Mouse (Mus musculus): Measurements from ENCODE around the gene Ptk7. TPM values are rescaled to one million over a fixed set of nuclear protein-coding genes. Genes with fewer than 3 reads are reported as not detected.

Gene Ptk7
- polyA plus RNA-seq, 1 experiment from 2014 or later = 15.3 TPM

- DNase-seq (ENCODE audit: low spot score) (peak; percentile 54), ATAC-seq (no peak; the same call in 1 of the 2 replicates)
- no peaks in the 10 kb centered on the region for H3K9me3 ChIP-seq (replicated peaks; ENCODE audit: control insufficient read depth, low read length)
- 7% methylated on average over 6 of the region's 6 CpGs for WGBS
- H3K9ac ChIP-seq (ENCODE audit: low read length) = peak overlapping the region; percentile 58
- H3K27ac ChIP-seq (ENCODE audit: low read depth, low read length) = peak overlapping the region; percentile 78
- peaks cover 49% of the 10 kb centered on the region for H3K4me1 ChIP-seq (ENCODE audit: control insufficient read depth, insufficient read depth, low read length)
- peak overlapping the region; percentile 32 for H3K4me2 ChIP-seq (ENCODE audit: low read length)
- H3K4me3 ChIP-seq (ENCODE audit: low read depth, low read length) = no peak overlapping the region
- no peaks in the 10 kb centered on the region for H3K27me3 ChIP-seq (replicated peaks; ENCODE audit: control insufficient read depth, insufficient read depth, low read length)
- H3K36me3 ChIP-seq (ENCODE audit: control insufficient read depth, insufficient read depth, low read length) = no peaks in the 10 kb centered on the region
These were observed 10.9 kb downstream of the Ptk7 start for GRCm38 (mm10) chr17:46618394-46618768.

DNA sequence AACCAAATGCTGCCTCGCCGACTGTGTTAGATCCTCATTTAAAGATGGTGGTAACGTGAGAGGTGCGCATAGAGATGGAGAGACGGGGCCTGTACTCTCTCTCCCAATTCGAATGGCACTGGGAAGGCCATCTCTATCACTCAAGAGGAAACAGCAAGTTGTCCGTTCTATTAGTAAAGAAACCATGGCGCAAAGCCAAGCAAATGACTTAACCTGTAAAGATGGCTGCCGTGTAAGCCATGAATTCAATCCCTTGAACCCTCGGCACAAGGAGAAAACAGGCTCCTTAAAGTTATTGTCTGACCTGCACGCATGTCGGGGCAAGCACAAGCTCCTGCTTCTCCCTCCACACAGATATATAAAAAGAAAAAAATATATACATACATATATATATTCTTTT is 11.5 kb downstream of the Ptk7 start:
- no peak for ATAC-seq
- DNase-seq (ENCODE audit: low spot score) = no peak
- WGBS = 45% methylated on average over 12 of the region's 12 CpGs
- Histone ChIP-seq H3K9me3 (replicated peaks; ENCODE audit: control insufficient read depth, low read length) (no peaks in the 10 kb centered on the region), H3K4me1 (ENCODE audit: control insufficient read depth, insufficient read depth, low read length) (peaks cover 51% of the 10 kb centered on the region), H3K4me2 (ENCODE audit: low read length) (peak overlapping the region; percentile 32; the same call in 1 of the 2 replicates), H3K27ac (ENCODE audit: low read depth, low read length) (peak overlapping the region; percentile 78; the same call in 1 of the 2 replicates), H3K9ac (ENCODE audit: low read length) (no peak overlapping the region; the same call in 1 of the 2 replicates), H3K4me3 (ENCODE audit: low read depth, low read length) (no peak overlapping the region), H3K36me3 (ENCODE audit: control insufficient read depth, insufficient read depth, low read length) (no peaks in the 10 kb centered on the region), H3K27me3 (replicated peaks; ENCODE audit: control insufficient read depth, insufficient read depth, low read length) (no peaks in the 10 kb centered on the region)

DNA sequence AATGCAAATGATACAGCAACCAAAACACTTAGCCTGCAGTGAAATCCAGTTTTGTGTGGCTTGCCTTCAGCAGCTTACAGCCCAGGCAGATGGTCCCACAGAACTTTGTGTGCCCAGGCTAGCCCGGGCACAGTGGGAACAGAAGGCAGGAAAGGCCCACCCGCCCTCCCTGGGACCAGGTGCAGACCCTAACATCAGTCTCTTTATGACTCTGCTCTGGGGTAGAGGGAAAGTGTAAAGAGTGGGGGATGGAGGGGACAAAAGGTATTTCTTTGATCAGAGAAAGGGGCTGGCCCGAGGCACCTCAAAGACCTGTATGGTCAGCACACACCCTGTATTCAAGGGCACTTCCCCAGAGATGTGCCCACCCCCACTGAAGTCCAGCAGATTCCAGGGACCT is 16.1 kb downstream of the Ptk7 start:
- peaks cover 21% of the 10 kb centered on the region for H3K4me1 ChIP-seq (ENCODE audit: control insufficient read depth, insufficient read depth, low read length)
- no peak overlapping the region for H3K9ac ChIP-seq (ENCODE audit: low read length)
- no peak overlapping the region for H3K27ac ChIP-seq (ENCODE audit: low read depth, low read length)
- 19% methylated on average over 3 of the region's 3 CpGs for WGBS
- ATAC-seq (no peak), DNase-seq (ENCODE audit: low spot score) (no peak)
- no peaks in the 10 kb centered on the region for H3K9me3 ChIP-seq (replicated peaks; ENCODE audit: control insufficient read depth, low read length)
- H3K4me3 ChIP-seq (ENCODE audit: low read depth, low read length) = no peak overlapping the region
- no peaks in the 10 kb centered on the region for H3K36me3 ChIP-seq (ENCODE audit: control insufficient read depth, insufficient read depth, low read length)
- no peak overlapping the region for H3K4me2 ChIP-seq (ENCODE audit: low read length)
- H3K27me3 ChIP-seq (replicated peaks; ENCODE audit: control insufficient read depth, insufficient read depth, low read length) = no peaks in the 10 kb centered on the region

DNA sequence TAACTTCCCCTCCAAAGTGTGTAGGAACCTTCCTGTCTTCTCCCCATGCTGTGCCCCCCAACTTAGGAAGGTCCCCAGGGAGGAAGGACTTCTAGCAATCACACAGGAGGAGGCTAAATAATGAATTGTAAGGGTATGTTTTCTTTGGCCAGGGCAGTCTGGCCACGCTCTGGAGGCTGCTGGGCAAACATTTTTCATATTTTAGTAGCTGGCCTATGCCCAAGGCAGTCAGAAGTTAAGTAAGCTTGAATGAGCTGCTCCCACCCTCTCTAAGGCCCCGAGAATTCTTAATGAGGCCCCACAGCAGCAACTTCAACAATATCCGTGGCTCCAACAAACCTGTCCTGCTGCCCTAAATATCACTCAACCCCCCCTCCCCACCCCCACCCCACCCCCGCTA is 16.5 kb downstream of the Ptk7 start:
- Histone ChIP-seq H3K4me3 (ENCODE audit: low read depth, low read length) (no peak overlapping the region), H3K4me1 (ENCODE audit: control insufficient read depth, insufficient read depth, low read length) (peaks cover 18% of the 10 kb centered on the region), H3K9ac (ENCODE audit: low read length) (no peak overlapping the region), H3K4me2 (ENCODE audit: low read length) (no peak overlapping the region), H3K36me3 (ENCODE audit: control insufficient read depth, insufficient read depth, low read length) (no peaks in the 10 kb centered on the region), H3K27ac (ENCODE audit: low read depth, low read length) (no peak overlapping the region), H3K9me3 (replicated peaks; ENCODE audit: control insufficient read depth, low read length) (no peaks in the 10 kb centered on the region), H3K27me3 (replicated peaks; ENCODE audit: control insufficient read depth, insufficient read depth, low read length) (no peaks in the 10 kb centered on the region)
- WGBS = 16% methylated on average over 4 of the region's 4 CpGs
- DNase-seq (ENCODE audit: low spot score) = no peak
- no peak for ATAC-seq

GRCm38 (mm10) chr17:46612189-46612588 is 17.1 kb downstream of the Ptk7 start:
- no peak overlapping the region for H3K4me3 ChIP-seq (ENCODE audit: low read depth, low read length)
- peaks cover 12% of the 10 kb centered on the region for H3K4me1 ChIP-seq (ENCODE audit: control insufficient read depth, insufficient read depth, low read length)
- no peak overlapping the region for H3K4me2 ChIP-seq (ENCODE audit: low read length)
- no peaks in the 10 kb centered on the region for H3K36me3 ChIP-seq (ENCODE audit: control insufficient read depth, insufficient read depth, low read length)
- 60% methylated on average over 2 of the region's 2 CpGs for WGBS
- H3K9me3 ChIP-seq (replicated peaks; ENCODE audit: control insufficient read depth, low read length) = no peaks in the 10 kb centered on the region
- H3K27me3 ChIP-seq (replicated peaks; ENCODE audit: control insufficient read depth, insufficient read depth, low read length) = no peaks in the 10 kb centered on the region
- H3K9ac ChIP-seq (ENCODE audit: low read length) = no peak overlapping the region
- H3K27ac ChIP-seq (ENCODE audit: low read depth, low read length) = no peak overlapping the region
- ATAC-seq = no peak
- no peak for DNase-seq (ENCODE audit: low spot score)

DNA sequence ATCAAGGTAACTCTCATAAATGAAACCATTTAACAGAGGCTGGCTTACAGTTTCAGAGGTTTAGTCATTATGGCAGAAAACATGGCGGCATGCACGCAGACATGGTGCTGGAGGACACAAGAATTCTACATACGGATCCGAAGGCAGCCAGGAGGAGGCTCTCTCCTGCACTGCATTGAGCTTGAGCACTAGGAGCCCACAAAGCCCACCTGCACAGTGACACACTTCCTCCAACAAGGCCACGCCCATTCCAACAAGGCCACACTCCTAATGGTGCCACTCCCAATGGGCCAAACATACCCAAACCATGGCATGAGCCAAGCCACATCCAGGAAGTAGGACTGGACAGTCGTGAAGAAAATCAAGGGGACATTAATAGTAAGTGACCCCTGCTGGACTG is 18.0 kb downstream of the Ptk7 start:
- Histone ChIP-seq H3K27me3 (replicated peaks; ENCODE audit: control insufficient read depth, insufficient read depth, low read length) (no peaks in the 10 kb centered on the region), H3K36me3 (ENCODE audit: control insufficient read depth, insufficient read depth, low read length) (no peaks in the 10 kb centered on the region), H3K4me2 (ENCODE audit: low read length) (no peak overlapping the region), H3K9ac (ENCODE audit: low read length) (no peak overlapping the region), H3K4me1 (ENCODE audit: control insufficient read depth, insufficient read depth, low read length) (peaks cover 8% of the 10 kb centered on the region), H3K27ac (ENCODE audit: low read depth, low read length) (no peak overlapping the region), H3K9me3 (replicated peaks; ENCODE audit: control insufficient read depth, low read length) (no peaks in the 10 kb centered on the region), H3K4me3 (ENCODE audit: low read depth, low read length) (no peak overlapping the region)
- DNase-seq (ENCODE audit: low spot score) (no peak), ATAC-seq (no peak)
- 95% methylated on average over 6 of the region's 6 CpGs for WGBS

DNA sequence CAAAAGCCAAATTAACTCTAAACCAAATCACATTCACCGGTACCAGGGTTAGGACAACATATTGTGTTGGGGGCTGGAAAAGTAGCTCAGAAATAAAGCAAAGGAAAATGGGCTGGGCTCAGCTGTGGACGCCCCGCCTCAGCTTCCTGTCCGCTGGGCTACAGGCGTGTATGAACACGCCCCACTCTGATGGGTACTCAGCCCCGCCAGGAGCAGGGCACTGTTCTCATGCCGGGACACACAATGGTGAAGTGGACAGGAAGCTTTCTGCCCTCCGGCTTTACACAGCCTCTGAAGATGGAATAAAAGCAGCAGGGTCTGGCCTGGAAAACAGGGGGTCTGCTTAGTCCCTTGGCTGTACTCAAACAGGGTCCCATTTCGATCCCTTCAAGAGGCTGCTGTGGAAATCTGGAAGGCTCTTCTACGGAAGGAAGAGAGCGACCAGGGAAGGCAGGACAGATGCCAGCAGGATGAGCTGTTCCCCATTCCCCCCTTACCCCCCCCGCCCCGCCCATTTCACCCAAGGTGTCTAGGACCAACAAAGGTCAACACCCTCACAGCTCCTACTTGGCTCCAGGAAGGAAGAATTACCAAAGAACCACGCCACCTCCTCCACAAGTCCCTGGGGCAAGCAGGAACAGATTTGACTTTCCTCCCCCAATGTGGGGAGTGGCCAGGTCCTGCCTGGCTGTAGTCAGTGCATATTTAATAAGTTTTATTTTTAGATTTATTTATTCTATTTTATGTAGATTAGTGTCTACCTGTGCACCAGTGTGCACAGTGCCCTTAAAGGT is 19.4 kb downstream of the Ptk7 start:
- DNase-seq (ENCODE audit: low spot score) (no peak), ATAC-seq (no peak)
- Histone ChIP-seq H3K9me3 (replicated peaks; ENCODE audit: control insufficient read depth, low read length) (no peaks in the 10 kb centered on the region), H3K27ac (ENCODE audit: low read depth, low read length) (no peak overlapping the region), H3K4me2 (ENCODE audit: low read length) (no peak overlapping the region), H3K36me3 (ENCODE audit: control insufficient read depth, insufficient read depth, low read length) (no peaks in the 10 kb centered on the region), H3K4me3 (ENCODE audit: low read depth, low read length) (no peak overlapping the region), H3K4me1 (ENCODE audit: control insufficient read depth, insufficient read depth, low read length) (peaks cover 11% of the 10 kb centered on the region), H3K9ac (ENCODE audit: low read length) (no peak overlapping the region), H3K27me3 (replicated peaks; ENCODE audit: control insufficient read depth, insufficient read depth, low read length) (no peaks in the 10 kb centered on the region)
- WGBS = 56% methylated on average over 15 of the region's 15 CpGs

DNA sequence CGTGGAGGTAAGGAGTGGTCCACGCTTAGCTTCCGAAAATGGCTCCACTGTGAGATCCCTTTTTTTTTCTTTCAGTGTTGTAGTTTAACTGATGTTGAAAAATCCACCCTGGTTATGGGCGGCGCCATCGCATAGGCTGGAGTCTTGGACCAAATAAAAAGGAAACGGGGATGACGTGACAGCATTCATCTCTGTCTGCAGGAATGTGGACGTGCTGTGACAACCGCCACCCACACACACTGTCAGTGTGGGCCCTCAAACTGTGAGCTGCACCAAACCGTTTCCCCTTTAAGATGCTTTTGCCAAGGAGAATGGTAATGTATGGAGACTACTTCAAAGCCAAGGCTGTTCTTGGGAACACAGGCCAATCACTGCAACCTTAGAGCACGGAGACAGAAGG is 23.3 kb downstream of the Ptk7 start:
- Histone ChIP-seq H3K9ac (ENCODE audit: low read length) (no peak overlapping the region), H3K4me1 (ENCODE audit: control insufficient read depth, insufficient read depth, low read length) (peaks cover 3% of the 10 kb centered on the region; the same call in 1 of the 2 replicates), H3K4me3 (ENCODE audit: low read depth, low read length) (no peak overlapping the region), H3K9me3 (replicated peaks; ENCODE audit: control insufficient read depth, low read length) (no peaks in the 10 kb centered on the region), H3K27ac (ENCODE audit: low read depth, low read length) (no peak overlapping the region), H3K27me3 (replicated peaks; ENCODE audit: control insufficient read depth, insufficient read depth, low read length) (no peaks in the 10 kb centered on the region), H3K4me2 (ENCODE audit: low read length) (no peak overlapping the region), H3K36me3 (ENCODE audit: control insufficient read depth, insufficient read depth, low read length) (no peaks in the 10 kb centered on the region)
- DNase-seq (ENCODE audit: low spot score) (no peak), ATAC-seq (no peak)
- WGBS = 72% methylated on average over 12 of the region's 12 CpGs

DNA sequence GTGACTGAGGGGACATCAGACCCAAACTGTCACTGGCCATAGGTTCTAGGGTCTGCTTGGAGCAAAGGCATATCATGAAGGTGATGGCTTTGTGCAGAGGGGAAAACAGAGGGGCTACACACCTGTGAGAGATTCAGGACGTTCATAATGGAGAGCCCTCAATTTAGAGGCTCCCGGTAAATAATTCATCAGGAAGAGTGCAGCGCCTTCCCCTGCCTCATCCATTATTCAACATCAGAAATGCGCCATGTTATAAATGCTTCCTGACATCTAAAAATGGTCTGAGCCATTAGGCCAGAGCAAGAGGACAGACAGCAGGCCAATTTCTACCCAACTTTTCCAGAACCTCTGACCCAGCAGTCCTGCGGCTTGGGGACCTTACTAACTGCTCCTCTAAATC is 24.2 kb downstream of the Ptk7 start:
- H3K9ac ChIP-seq (ENCODE audit: low read length) = no peak overlapping the region
- WGBS = 59% methylated on average over 5 of the region's 5 CpGs
- no peak for ATAC-seq

More for the DNA sequence above, 24.2 kb downstream of the Ptk7 start:
- H3K9me3 ChIP-seq (replicated peaks; ENCODE audit: control insufficient read depth, low read length) = no peaks in the 10 kb centered on the region
- H3K36me3 ChIP-seq (ENCODE audit: control insufficient read depth, insufficient read depth, low read length) = no peaks in the 10 kb centered on the region
- DNase-seq (ENCODE audit: low spot score) = no peak
- no peak overlapping the region for H3K27ac ChIP-seq (ENCODE audit: low read depth, low read length)
- H3K4me1 ChIP-seq (ENCODE audit: control insufficient read depth, insufficient read depth, low read length) = peaks cover 3% of the 10 kb centered on the region; the same call in 1 of the 2 replicates
- no peak overlapping the region for H3K4me2 ChIP-seq (ENCODE audit: low read length)
- no peak overlapping the region for H3K4me3 ChIP-seq (ENCODE audit: low read depth, low read length)
- H3K27me3 ChIP-seq (replicated peaks; ENCODE audit: control insufficient read depth, insufficient read depth, low read length) = no peaks in the 10 kb centered on the region
